Mouse (Mus musculus) spleen, postnatal 14 days (tissue): ENCODE results near the gene Gm7534.

Experiments
- DNase-seq, 2 experiments: peaks; one replicate each; pipeline ENCODE4 v3.0.0; 2021 to 2022; ENCODE audit warnings: low spot score in 2 of 2

The Gm7534 gene

GRCm38 (mm10) chr4:134202904-134203303, at the start of gene Gm7534:
TSS of gene Gm7534 (minus strand) at chr4:134203004.
- no peak for DNase-seq

GRCm38 (mm10) chr4:134252131-134252910, 49.5 kb upstream of the Gm7534 start:
- DNase-seq, result no peak

- no peak for DNase-seq
These were observed 48.7 kb upstream of the Gm7534 start for GRCm38 (mm10) chr4:134251241-134252130.

GRCm38 (mm10) chr4:134250930-134251240, 48.1 kb upstream of the Gm7534 start:
- DNase-seq, result no peak

GRCm38 (mm10) chr4:134250116-134250929, 47.5 kb upstream of the Gm7534 start:
- no peak for DNase-seq

GRCm38 (mm10) chr4:134249651-134250050, 46.8 kb upstream of the Gm7534 start:
- DNase-seq, result peak; percentile 24 to 60

- DNase-seq, result no peak
These were observed 44.0 kb upstream of the Gm7534 start, which contains the start of gene Gm30191 for GRCm38 (mm10) chr4:134246719-134247258. TSS of gene Gm30191 (plus strand) at chr4:134246935.

- DNase-seq, result no peak
These were observed 43.5 kb upstream of the Gm7534 start for GRCm38 (mm10) chr4:134246256-134246655.

GRCm38 (mm10) chr4:134245148-134245843, 42.5 kb upstream of the Gm7534 start, which contains the start of gene Zfp593:
TSS of gene Zfp593 (minus strand) at chr4:134245592.
- peak; percentile 87 to 95 for DNase-seq

- DNase-seq, result no peak
These were observed 40.9 kb upstream of the Gm7534 start, which contains the start of gene E130218I03Rik for GRCm38 (mm10) chr4:134243516-134244250. TSS of gene E130218I03Rik (plus strand) at chr4:134243662.

- no peak for DNase-seq
These were observed 35.9 kb upstream of the Gm7534 start for GRCm38 (mm10) chr4:134238686-134239085.

- no peak for DNase-seq
These were observed 35.5 kb upstream of the Gm7534 start, which contains the start of gene Cnksr1 for GRCm38 (mm10) chr4:134238279-134238651. TSS of gene Cnksr1 (minus strand) at chr4:134238399.

- DNase-seq, result no peak
These were observed 34.9 kb upstream of the Gm7534 start for GRCm38 (mm10) chr4:134237582-134238278.

GRCm38 (mm10) chr4:134234876-134235275, 32.1 kb upstream of the Gm7534 start:
- no peak for DNase-seq

GRCm38 (mm10) chr4:134230431-134230830, 27.6 kb upstream of the Gm7534 start:
- no peak for DNase-seq

- DNase-seq, result no peak
These were observed 24.4 kb upstream of the Gm7534 start, which contains the start of gene Catsper4 for GRCm38 (mm10) chr4:134227194-134227593. TSS of gene Catsper4 (minus strand) at chr4:134227383.

- no peak for DNase-seq
These were observed 20.2 kb upstream of the Gm7534 start for GRCm38 (mm10) chr4:134222793-134223600.

GRCm38 (mm10) chr4:134206488-134207053, 3.8 kb upstream of the Gm7534 start:
- no peak for DNase-seq
